Mouse (Mus musculus): Measurements from ENCODE around the gene Vps35l.

The Vps35l gene

DNA sequence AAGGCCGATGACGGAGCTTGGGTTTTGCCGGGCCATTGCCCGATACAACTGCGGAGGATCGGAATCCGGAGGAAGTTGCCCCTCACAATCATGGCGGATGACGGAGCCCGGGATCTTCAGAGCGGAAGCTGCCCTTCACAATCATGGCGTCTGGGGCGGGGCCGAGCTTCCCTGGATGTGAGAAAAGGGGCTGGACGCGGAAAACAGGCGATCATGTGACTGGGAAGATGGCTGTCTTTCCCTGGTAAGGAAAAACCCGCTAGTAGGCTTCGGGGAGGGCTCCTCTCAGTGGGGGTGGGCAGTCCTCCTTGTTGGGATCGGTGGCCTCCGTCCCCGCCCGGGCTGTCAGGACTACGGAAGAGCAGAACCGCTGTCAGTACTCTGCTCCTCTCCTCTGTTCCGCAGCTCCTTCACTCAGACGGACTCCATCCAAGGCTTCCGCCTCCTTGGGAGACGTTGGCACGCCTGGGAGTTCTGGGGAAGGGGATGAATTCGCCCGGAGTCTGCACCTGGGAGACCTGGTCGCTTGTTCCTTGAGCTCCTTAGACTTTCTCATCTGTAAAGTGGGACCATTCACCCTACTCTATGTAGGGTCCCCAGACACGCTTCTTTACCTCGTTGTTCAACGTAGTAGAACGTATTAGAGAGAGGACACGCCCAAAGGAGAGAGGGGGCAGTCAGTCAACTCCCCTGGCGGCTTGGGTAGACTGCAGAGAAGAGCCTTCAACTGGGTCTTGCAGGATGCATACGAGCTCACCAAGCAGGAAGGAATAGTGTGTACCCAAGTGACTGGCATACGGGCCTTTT, 709 bp downstream of the Vps35l start:
- peak; percentile 99 for DNase-seq

GRCm38 (mm10) chr7:118742278-118742677, 2.3 kb downstream of the Vps35l start:
- DNase-seq, result no peak

DNA sequence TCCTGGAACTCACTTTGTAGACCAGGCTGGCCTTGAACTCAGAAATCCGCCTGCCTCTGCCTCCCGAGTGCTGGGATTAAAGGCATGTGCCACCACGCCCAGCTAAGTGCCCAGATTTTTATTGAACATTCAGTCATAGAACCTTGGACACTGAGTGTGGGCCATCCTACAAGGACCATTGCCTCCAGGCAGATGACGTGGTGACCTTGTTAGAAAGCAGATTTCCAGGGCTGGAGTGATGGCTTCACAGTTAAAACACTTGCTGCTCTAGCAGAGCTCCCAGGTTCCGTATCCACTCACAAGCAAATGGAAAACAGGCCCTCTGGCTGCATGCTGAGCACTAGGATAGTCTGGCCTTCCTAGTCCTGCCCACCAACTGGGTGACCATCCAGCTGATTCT, 4.7 kb downstream of the Vps35l start:
- no peak for DNase-seq

GRCm38 (mm10) chr7:118747891-118748672, 8.1 kb downstream of the Vps35l start:
- DNase-seq, result peak in 1 of 2 experiments; percentile 27

GRCm38 (mm10) chr7:118749706-118750105, 9.7 kb downstream of the Vps35l start:
- DNase-seq, result no peak

- no peak for DNase-seq
Observed at GRCm38 (mm10) chr7:118751625-118752024, 11.6 kb downstream of the Vps35l start.

- DNase-seq, result no peak
Observed at GRCm38 (mm10) chr7:118755756-118756155, 15.7 kb downstream of the Vps35l start.

GRCm38 (mm10) chr7:118756490-118757265, 16.7 kb downstream of the Vps35l start:
- DNase-seq, result no peak

- peak in 1 of 2 experiments; percentile 9 for DNase-seq
Observed at GRCm38 (mm10) chr7:118758369-118758768, 18.3 kb downstream of the Vps35l start.

- DNase-seq, result peak in 1 of 2 experiments; percentile 7
Observed at GRCm38 (mm10) chr7:118759372-118759771, 19.3 kb downstream of the Vps35l start.

GRCm38 (mm10) chr7:118763939-118764338, 23.9 kb downstream of the Vps35l start:
- no peak for DNase-seq

GRCm38 (mm10) chr7:118764725-118765124, 24.7 kb downstream of the Vps35l start:
- DNase-seq, result no peak

GRCm38 (mm10) chr7:118765604-118766003, 25.6 kb downstream of the Vps35l start:
- DNase-seq, result no peak

GRCm38 (mm10) chr7:118766119-118766833, 26.2 kb downstream of the Vps35l start:
- DNase-seq, result peak; percentile 93 to 94

DNA sequence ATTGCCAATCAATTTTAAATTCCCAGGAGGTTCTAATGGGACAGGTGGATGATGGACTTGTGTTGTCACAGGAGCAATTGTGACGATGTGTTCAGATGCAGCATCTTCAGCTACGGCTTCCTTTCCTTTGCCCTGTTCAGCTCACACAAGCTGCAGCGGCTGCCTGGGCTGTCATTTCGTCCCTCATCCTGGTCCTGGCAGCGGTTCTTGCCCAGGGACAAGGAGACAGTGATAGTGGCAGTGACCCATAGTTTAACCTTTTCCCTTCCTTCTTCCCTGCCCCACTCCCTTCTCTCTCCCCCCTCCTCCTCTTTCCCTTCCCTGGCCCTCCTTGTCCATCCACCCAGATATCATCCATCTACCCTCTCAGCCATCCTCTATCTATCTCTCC, 26.8 kb downstream of the Vps35l start:
- peak; percentile 39 to 47 for DNase-seq

GRCm38 (mm10) chr7:118769208-118769607, 29.2 kb downstream of the Vps35l start:
- DNase-seq, result no peak

- DNase-seq, result no peak
Observed at GRCm38 (mm10) chr7:118769655-118770054, 29.6 kb downstream of the Vps35l start.

DNA sequence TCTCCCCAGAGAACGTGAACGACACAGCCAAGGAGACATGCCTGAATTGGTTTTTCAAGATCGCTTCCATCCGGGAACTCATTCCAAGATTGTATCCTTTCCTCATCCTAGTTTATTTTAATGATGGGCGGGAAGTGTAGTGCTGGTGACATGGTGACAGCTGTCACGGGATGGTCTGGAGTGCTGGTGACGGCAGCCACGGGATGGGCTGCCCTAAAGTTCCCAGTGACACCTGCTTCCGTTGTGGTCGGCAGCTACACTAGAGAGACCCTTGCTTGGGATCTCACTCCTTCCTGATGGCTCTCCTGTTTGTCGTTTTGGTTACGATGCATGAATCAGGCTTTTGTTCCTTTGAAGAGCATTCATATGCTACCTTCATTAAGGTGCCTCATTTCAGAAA, 33.0 kb downstream of the Vps35l start:
- no peak for DNase-seq

GRCm38 (mm10) chr7:118775991-118776390, 36.0 kb downstream of the Vps35l start:
- DNase-seq, result peak in 1 of 2 experiments; percentile 49

DNA sequence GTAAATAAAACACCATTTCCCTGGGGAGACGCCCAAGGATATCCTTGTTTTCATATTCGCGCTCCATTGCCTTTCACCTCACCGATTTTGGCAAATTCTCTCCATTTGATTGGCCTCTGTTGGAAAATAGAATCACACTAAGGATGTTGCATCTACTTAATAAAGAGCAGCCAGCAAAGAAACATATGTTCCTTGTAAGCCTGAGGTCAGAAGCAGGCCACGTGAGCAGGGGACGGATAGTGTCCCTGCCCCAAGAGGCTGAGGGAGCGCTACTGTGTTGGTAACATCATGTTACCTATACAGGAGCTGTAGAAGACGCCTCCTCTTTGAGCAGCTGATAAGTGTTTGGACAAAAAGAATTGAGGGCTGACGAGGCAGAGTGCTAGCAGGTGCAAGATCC, 36.5 kb downstream of the Vps35l start:
- DNase-seq, result no peak

GRCm38 (mm10) chr7:118777598-118778394, 37.8 kb downstream of the Vps35l start:
- DNase-seq, result peak in 1 of 2 experiments; percentile 51

DNA sequence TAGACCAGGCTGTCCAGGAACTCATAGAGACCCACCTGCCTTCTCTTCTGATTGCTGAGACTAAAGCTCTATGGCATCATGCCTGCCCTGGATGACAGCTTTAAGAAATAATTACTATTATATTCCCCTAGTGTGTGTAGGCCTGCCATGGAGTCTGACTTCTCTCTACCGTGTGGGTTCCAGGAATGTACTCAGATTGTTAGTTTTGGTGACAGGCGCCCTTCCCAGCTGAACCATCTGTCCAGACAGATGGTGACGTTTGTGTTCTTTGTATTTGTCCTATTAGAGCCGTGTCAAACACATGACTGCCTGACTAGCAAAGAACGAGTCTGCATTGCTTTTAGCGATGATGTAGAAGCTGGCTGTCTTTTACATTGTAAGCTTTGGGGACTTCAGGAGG, 38.5 kb downstream of the Vps35l start:
- peak; percentile 72 to 76 for DNase-seq

Data from cerebellum, postnatal 10 days (tissue).